Mouse (Mus musculus) thymus, postnatal 36 days (tissue): Measurements from ENCODE around the gene Gpr183.

Experiments
- DNase-seq, 2 experiments: peaks; one replicate each; pipeline ENCODE4 v3.0.0; 2022; ENCODE audit warnings: mixed read lengths in 2 of 2

Gene Gpr183

DNA sequence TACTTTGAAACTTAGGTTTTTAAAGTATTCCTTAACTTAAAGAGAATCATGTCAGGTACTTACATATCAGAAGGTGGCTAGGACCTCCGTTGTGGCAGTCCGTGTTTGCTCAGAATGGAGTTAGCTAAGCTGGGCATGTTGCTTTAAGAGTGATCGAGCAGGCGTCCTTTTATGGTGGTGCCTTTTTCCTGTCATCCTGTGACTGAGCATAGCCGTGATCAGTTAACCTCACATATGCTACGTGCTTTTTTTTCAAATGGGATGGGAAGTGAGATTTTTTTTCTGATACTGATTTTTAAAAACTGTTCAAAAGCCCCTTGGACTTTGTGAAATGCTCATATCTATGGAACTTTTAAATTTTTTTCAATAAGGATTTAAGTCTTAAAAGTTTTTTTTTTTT lies at the start of gene Gpr183:
Gpr183 (minus strand) TSS at position 206 of the 400 bp plus-strand sequence.
- no peak for DNase-seq

DNA sequence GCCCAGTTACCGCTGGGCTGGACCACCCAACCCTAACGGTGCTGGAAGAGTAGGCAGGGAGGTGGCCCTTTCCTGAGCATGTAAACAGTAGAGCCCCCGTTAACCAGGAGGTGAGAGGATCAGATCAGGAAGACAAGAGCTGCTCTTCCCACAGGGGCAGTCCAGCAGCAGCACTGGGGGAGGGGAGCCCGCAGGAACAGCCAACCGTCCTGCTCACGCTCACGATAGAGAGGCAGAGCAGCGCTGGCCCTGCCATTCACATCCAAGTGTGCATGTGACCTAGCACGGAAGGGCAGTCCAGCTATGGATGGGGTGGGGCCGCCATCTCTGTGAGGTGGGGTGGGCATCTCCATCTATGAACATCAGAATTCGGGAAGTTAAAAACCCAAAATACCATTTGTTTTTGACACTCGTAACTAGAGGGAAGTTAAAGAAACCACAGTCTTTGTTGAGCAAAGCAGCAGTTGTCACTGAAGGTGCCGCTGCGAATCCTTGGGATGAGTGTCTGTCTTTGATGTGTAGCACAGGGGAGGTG lies 48.5 kb upstream of the Gpr183 start:
- peak; percentile 63 to 65 for DNase-seq

DNA sequence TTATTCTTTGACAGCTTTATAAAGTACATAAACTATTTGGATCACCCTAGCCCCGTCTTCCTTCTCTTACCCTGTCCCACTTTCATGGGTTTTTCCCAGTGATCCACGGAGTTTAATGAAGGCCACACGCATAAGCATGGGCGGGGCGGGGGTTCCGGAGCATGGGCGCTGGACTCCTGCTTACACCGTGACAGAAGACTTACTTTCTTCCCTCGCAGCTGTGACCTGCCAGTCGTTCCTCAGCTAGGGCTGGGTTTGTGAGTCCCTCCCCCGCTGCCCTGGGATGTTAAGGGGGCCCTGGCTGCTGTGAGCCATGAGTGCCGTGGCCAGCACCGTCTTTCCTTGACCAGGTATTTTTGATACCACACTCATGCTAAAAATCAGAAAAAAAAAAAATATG lies 47.8 kb upstream of the Gpr183 start:
- DNase-seq: peak in 1 of 2 experiments; percentile 53

DNA sequence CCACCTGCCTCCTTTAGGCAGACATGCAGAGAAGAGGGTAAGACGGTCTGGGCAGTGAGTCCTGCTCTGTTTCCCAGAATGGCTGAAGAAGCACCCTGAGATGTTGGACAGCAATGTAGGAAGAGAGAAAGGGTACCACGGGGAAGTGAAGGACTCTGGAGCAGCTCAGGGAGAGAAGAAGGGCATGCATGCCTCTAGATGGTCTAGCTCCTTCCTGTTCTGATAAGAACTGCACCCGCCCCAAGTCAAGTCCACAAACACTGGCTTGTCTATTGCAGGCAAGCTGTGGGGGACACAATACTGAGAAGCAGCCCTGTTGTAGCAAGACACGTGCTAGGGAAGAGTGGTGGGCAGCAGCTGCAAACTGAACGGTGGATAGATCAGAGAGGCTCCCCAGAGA lies 47.2 kb upstream of the Gpr183 start:
- DNase-seq: no peak

DNA sequence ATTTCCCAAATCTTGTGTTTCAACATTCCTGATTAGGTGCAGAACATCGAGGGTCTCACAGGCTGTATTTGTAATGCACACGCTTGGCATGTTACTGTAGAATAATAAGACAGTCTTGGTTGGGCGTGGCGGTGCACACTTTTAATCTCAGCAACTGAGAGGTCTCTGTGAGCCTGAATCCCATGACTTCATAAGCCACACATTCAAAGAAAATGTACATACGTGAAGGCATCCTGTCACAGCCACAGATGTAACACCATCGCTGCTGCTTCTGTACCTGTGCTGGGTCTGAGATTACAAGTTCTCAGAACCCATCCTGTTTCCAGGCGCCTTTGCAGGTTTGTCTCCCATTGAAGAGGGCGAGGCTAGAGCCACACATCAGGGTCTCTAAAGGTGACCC lies 46.8 kb upstream of the Gpr183 start:
- no peak for DNase-seq

DNA sequence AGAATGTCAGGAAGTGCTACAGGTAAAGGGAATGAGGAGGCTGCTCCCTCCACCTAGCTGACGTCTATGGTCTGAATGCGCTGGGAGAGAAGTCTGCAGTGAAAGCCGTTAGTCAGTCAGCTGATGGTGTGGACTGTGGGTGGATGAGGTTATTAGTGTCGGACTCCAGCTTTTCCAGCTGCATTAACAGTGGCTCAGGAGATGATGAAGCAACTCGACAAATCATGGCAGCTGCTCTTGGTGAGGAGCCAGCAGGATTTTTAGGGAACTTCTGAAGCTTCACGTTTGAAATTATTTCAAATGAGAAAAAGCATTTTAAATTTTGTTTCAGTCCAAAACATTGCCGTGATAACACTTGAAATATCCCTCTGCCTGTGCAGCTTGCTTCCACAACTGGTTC lies 45.3 kb upstream of the Gpr183 start:
- DNase-seq: no peak

DNA sequence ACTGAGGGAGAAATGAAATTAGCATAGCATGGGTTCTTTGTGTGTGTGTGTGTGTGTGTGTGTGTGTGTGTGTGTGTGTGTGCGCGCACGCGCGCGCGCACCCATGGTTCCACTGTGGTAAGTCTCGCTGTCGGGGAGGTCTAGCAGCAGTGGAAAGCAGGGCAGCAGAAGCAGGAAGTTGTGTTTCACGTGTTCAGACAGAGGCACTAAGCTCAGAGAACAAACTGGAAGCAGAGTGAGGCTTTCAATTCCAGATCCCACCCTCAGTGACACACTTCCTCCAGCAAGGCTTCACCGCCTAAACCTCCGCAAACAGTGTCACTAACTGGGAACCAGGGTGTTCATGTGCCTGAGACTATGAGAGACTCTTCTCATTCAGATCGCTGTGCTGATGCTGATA lies 44.5 kb upstream of the Gpr183 start:
- peak; percentile 66 to 81 for DNase-seq

DNA sequence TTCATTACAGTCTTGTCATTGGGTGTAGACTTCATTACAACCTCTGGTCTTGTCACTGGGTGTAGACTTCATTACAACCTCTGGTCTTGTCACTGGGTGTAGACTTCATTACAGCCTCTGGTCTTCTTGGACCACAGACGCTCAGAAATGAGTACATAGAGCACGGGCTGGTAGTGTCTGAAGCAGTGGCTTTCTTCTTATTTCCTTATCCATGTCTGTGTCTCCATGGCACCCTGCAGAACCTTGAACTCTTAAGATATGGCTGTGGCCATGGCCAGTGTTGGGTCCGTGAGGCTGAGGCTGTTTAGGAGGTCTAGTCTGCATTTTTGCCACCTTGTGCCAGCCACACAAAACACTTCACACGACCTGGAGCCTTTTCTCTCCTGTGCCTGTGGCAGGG lies 43.3 kb upstream of the Gpr183 start:
- DNase-seq: no peak

DNA sequence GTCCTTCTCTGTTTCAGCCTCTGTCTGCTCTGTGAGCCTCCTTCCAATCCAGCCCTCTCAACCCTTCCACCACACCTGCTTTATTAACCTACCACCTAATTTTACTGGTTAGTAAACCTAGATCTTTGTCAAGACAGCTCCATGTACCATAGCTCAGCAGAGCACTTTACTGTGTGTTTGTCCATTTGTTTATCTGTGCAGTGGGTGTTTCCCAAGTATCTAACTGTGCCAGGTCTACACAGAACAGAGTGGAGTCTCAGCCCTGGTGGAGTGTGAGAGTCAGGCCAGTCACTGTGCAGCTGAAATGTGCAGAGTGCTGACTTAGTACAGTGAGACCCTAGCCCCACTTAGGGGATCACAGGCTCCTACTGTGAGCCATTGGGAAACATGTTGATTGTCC lies 38.8 kb upstream of the Gpr183 start:
- DNase-seq: no peak

DNA sequence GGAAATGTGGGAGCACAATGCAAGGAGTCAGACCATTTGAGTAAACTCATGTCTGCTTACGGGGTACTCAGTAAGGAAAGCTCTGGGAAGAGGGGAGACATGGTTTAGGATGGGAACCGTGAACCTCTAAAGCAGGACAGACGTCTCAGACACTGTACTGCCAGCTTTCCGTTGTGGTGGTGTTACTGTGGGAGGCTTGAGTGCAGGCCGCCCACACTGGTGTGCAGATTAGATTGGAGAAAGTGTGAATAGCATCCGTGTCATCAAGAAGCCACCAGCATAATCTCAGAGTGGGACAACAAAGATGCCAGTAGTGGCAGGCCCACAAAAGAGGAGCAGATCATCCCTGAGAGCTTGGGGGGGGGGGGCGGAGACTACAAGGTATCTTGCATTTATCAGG lies 37.2 kb upstream of the Gpr183 start:
- no peak for DNase-seq

DNA sequence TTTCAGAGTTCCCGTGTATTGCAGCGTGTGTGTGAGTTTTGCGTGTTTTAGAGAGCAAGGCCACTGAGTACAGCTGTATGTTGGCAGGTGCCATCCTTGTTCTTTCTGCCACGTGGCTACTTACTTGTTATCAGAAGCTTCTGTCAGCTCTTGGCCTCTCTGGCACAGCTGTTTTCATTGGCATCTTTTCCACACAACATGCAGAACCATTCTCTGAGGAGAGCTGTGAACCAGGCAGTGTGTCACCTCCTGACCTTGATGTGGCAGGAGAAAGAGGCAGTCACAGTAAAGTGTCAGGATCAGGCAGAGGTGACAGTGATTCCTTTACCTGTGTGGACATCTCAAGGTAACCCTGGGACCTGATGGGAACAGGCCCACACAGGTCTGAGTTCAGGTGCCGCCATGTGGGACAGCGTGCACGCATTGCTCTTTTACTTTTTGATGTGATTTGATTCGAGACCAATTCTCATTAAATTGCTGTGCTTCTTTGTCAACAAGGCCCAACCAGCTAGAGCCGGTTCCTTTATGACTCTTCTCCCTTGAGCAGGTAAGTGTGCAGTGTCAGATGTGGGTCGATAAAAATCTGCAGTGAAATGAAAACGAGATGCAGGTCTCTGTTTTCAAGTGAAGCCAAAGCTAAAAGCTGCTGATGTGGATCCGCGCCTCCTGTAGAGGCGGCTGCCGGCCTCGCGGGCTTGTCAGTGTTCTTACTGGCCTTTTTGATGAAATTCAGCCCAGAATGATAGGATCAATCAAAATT lies 35.5 kb upstream of the Gpr183 start:
- DNase-seq: no peak

DNA sequence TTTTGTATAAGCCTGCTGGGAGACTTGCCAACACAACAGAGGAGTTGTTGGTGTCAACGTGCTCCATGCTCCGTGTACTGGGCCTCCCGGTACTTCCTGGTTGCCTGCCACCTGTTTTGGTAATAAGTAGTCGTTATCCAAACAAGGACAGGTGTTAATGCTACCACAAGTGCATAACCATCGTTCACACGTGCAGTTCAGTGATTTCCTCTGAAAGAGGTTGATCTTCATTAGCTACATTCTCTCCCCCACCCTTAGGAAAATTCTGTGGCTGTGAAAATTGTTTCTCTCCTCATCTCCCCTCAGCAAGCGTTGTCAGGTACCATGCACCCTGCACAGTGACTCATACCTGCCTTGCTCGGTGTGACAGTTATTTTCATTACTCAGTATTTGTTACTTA lies 34.5 kb upstream of the Gpr183 start:
- no peak for DNase-seq

DNA sequence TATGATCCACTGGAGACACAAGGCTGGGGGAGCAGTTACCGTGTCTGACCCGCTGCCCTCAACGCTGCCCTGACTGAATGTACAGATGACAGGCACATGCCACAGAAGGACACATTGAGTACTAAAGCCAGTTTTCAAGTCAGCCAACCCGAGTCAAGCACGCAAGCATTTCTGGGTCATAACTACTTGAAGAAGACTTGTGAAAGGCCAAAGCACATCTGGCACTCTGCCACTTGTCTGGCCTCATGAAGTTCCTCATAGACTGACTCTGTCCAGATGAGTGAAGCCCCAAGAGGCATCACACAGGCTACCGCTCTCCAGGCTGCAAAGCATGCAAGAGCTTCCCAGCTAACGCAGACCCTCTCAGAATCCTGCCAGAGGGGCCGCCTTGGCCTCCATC lies 31.8 kb upstream of the Gpr183 start:
- no peak for DNase-seq

DNA sequence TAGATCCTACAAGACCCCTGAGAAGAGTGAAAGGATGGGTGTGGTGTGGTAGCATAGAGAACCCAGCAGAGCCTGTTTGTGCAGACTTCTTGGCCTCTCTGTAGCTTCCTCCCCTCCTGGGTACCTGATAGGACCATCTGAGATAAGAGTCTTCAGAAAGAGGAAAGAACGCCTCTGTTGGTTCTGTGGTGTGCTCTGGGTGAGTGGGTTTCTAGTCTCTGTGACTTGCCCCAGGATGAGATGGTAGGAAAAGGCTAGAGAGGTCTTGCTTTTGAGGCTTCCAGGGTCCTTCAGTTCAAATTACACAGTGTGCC lies 30.5 kb upstream of the Gpr183 start:
- no peak for DNase-seq

DNA sequence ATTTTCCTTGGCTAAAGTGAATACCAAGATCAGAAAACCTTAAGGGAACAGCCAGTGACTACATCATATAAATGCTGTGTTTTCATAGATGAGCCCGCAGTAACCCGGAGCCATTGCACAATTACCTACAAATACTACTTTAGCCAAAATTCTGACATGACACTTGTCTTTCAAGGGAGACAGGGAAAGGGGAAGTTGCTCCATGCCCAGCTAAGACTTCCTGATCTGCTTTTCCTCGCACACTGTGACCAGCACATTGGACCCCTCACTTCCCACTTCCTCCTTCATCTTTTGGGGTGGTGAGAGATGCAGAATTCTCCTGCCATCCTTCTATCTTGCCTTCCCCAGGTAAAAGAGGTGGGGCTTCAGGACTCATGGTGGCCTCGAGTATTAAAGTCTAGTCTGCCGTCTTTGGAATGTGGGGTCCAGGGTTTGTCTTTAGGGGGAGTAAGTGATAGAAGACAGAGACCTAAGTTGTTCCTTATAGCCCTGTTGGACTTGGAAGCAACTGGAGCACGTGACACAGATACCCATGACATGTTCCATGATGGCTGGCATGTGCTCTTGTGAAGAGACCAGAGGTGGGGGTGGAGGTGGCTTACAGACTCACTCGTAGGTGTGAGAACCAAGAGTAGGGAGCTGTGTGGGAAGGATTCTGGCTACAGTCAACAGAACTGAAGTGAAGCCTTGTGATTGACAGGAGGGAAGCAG lies 30.0 kb upstream of the Gpr183 start:
- DNase-seq: no peak

DNA sequence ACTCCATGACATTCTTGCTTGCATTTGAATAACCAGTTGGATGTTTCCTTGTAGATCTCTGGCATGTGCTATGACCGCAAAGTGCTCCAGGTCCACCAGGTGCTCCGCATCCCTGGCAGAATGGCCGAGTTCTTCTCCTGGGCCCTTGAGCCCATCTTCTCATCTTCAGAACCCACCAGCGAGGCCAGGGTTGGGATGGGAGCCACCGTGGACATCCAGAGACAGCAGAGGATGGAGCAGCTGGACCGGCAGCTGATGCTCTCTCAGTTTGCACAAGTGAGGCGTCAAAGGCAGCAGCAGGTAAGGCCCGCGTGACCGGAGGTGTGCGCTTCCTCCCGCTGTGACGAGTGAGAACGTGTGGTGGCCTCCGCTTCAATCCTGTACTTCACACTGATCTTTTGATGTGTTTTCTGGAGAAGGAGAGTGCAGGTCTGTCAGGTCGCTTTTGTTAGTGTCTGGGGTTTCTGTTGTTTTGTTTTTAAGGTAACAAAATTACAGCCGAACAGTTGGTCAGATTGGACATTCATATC lies 29.2 kb upstream of the Gpr183 start:
- no peak for DNase-seq

DNA sequence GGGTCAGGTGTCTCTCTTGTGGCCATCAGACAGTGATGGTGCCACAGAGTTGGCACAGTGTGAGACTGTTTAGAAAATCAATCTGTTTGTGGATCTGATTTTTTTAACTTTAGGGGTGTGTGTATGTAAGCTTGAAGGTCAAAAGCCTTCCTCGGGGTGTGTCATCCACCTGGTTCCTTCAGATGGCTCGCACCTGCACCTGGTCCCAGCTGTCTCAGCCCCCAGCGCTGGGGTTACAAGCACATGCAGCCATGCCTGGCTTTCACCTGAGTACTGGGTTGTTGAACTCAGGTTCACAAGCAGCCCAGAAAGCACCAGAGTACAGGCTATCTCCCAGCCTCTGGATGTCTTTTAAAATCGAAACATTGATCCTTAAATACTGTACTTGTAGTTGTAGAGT lies 28.6 kb upstream of the Gpr183 start:
- DNase-seq: peak in 1 of 2 experiments; percentile 51

DNA sequence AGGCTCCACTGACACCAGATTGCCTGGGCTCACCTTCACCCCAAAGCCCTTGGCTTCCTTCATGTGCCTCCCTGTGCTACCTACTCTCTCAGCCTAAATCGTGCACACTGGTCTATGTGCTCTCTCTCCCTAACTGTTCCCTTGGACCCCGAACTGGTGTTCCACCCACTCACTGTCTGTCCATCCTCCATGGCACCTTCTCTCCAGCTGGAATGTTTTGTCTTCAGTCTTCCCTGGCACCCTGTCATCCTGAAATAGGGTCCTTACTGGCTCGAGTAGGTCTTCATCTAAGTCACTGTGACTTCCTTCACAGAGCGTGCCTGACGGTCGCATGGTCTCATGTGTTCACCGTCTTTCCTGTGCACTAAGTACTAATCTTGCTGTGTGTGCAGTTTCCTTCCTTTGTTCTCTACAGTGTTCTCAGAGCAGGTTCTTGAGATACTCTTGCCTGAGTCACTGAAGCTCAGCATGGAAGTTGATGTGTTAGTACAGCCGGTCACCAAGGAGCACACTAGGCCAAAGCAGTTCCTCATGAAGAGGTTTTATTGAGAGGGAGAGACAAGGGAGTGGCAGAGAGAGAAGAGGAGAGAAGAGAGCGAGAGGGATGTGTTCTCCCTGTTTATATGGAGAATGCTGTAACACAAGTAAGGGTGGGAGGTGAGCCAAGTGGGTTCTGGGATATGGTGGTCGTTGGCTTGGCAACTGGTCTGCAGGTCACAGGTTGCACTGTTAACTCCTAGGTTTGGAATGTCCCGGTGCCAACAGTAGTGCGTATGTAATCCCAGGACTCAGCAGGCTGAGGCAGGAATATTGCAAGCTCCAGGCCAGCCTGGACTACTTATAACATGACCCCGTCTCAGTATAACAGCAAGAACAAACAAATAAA lies 27.6 kb upstream of the Gpr183 start:
- DNase-seq: peak; percentile 45 to 47

DNA sequence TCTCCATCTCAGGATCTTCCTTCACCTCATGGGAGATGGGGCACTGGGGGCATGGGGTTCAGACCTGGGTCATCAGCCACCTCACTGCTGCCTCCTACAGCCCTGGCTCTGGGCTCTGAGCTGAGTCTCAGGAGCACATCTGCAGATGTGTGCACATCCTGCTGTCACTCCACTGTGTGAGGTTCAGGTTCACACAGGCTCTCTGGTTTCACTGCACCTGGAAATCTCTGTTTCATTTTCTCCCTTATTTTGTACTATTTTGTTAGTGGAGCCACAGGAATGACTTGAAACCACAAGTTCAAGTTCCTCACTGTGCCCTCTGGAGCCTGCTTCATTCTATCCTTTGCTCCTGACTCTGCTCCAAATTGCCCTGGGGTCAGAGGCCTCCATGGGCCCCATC lies 26.9 kb upstream of the Gpr183 start:
- DNase-seq: peak; percentile 31 to 53

DNA sequence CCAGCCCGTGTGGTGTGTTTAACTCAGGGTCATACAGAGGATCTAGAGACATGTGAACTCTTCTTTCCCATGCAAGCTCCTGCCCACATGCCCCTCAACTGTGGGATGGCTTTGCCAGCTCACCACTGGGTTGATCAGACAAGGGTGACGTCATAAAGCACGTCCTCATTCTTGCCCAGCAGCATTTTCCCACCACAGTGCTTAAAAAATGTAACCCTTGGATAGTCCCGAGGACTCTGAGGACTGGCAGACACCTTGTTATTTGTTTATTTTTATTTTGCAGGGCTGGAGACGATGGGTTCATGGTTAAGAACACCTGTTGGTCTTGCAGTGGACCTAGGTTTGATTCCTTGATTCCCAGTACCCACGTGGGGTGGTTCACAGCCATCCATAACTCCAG lies 25.9 kb upstream of the Gpr183 start:
- no peak for DNase-seq

DNA sequence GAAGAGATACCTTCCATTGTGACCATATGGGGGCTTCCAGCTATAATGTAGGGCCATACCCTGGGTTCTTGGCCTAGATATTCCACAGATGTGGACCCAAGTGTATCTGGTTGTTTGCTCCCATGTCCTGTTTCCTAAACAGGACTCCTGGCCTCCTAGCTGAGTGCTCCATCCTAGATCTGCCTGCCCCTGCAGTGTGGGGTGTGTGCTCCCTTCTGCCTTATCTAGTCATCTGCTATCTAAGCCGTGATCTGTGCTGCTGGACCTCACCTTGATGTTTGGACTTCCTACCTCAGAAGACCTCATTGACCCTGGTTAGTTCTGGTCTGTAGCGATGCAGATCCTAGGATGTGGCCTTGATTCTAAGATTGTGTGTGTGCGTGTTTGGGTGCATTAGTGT lies 24.9 kb upstream of the Gpr183 start:
- no peak for DNase-seq

DNA sequence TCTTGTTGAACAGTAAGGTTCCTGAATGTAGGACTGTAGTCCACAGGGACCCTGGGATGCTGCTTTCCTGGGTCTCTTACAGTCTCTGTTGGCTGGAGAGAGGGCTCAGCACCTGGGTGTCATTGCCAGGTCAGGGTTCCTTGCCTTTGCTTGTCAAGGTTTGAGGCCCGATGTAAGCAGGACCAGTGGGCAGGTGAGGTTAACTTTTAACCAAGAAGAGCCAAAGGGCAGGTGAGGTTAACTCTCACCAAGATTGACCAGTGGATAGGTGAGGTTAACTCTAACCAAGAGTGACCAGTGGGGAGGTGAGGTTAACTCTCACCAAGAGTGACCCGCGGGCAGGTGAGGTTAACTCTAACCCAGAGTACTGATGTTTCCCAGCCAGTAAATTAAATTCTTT lies 24.3 kb upstream of the Gpr183 start:
- no peak for DNase-seq

DNA sequence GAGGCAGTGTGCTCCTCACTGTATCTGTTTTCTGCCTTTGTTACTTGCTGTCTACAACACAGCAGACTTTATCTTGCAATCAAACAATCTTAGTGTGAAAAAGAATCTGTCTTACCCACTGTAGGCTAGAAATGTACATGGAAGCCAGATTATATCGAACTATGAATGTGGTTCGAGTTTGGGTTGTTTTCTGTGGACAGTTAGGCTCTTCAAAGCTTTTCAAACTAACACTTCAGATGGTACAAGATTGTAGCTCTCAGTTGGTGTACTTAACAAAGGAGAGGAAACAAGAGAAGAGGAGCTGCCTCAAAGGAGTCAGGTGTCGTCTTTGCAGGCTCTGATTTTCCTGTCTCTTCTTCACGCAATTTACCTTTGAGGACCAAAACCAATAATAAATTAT lies 22.7 kb upstream of the Gpr183 start:
- no peak for DNase-seq
